Mouse (Mus musculus): ENCODE results near the gene Gstm7. TPM values are rescaled to one million over a fixed set of nuclear protein-coding genes. Genes with fewer than 3 reads are reported as not detected.
A peak's percentile ranks its signal among the peaks of the same experiment; 100 is the strongest.
"Not testable (repeated sequence)": the region's sequence is repeated elsewhere in the genome, so short reads cannot be mapped to it uniquely, and the experiment has no call there.

Gstm7 gene
- total and polyA plus RNA-seq, 2 experiments from 2014 or later: 36.4 to 38.3 TPM

DNA sequence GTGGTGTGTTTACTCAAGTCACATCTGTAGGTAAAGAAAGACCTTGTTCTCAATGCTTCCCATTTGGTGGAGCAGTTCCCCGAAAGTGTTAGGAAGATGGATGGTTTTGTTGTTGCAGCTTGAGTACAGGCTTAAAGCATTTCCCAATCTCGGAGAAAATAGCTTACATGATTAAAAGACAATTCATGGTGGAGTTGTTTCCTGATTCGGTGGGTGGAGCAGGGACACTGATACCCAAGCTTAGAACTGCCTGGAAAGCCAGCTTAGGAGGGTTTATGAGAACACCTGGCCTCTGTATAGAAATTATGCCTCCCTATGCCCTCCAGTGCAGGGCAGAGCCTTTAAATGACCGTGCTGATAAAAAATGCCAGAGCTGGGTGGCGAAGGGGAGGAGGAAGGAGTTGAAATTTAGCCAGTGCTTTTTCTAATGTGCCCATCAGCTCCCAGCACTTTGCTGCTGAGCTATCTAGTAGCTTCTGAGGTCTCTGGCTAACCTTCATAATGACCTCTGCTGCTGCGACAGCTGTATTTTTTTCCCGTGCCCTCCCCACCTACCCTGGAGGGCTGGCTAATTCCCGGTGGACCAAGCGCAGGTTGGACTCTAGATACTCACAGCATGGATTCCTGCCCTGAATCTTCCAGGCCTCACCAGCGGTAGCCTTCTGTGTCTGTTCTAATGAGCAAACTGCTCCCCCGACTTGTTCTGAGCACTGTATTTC, 30.5 kb downstream of the Gstm7 start:
- no peak overlapping the region for H3K4me2 ChIP-seq (ENCODE audit: low read depth, low read length, poor library complexity, severe bottlenecking)
- no peak overlapping the region for H3K9ac ChIP-seq (replicated peaks; ENCODE audit: low read length, poor library complexity, severe bottlenecking)
- no peaks in the 10 kb centered on the region for H3K9me3 ChIP-seq (ENCODE audit: low read length)
- H3K36me3 ChIP-seq (ENCODE audit: insufficient read depth, low read length): 0 out of 2 replicates have a peak, but pooled peaks cover 8% of the 10 kb centered on the region
- H3K4me1 ChIP-seq (ENCODE audit: insufficient read depth, low read length): no peaks in the 10 kb centered on the region
- H3K4me3 ChIP-seq (ENCODE audit: low read depth, low read length): no peak overlapping the region
- no peaks in the 10 kb centered on the region for H3K27me3 ChIP-seq (ENCODE audit: insufficient read depth, low read length)
- DNase-seq (ENCODE audit: low spot score): no peak
- ATAC-seq (ENCODE audit: low FRiP score): no peak
- TF ChIP-seq CTCF (IDR thresholded peaks at IDR 0.05): no peak
- WGBS: 74% methylated on average over 11 of the region's 11 CpGs
- H3K27ac ChIP-seq (ENCODE audit: low read depth, low read length): no peak overlapping the region

DNA sequence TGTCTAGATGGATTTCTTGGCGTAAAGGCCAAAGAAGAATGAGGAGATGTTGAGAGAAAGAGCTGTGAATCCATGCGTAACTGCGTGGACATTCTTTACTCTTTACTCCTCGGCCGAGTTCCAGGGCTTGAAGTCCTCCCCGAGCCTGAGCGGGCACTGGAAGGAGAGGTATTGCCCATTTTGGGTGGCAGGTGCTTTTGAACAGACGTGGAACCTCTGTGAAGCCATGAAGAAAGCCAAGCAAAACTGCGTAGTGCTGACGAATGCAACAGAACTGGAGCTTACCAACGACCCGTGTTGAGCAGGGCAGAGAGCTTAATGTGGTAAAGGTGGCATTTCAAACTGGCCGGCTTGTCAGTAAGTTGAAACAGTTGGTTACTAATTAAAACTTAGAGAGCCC, 32.9 kb downstream of the Gstm7 start:
- 0 out of 2 replicates have a peak, but pooled peaks cover 8% of the 10 kb centered on the region for H3K36me3 ChIP-seq (ENCODE audit: insufficient read depth, low read length)
- no peak for TF ChIP-seq CTCF (IDR thresholded peaks at IDR 0.05)
- no peak overlapping the region for H3K4me2 ChIP-seq (ENCODE audit: low read depth, low read length, poor library complexity, severe bottlenecking)
- WGBS: 92% methylated on average over 13 of the region's 13 CpGs
- DNase-seq (ENCODE audit: low spot score) (no peak), ATAC-seq (ENCODE audit: low FRiP score) (no peak)
- H3K27ac ChIP-seq (ENCODE audit: low read depth, low read length): no peak overlapping the region
- H3K4me3 ChIP-seq (ENCODE audit: low read depth, low read length): no peak overlapping the region
- H3K9me3 ChIP-seq (ENCODE audit: low read length): no peaks in the 10 kb centered on the region
- peaks cover 2% of the 10 kb centered on the region; the same call in 1 of the 2 replicates for H3K4me1 ChIP-seq (ENCODE audit: insufficient read depth, low read length)
- no peak overlapping the region for H3K9ac ChIP-seq (replicated peaks; ENCODE audit: low read length, poor library complexity, severe bottlenecking)
- no peaks in the 10 kb centered on the region for H3K27me3 ChIP-seq (ENCODE audit: insufficient read depth, low read length)

DNA sequence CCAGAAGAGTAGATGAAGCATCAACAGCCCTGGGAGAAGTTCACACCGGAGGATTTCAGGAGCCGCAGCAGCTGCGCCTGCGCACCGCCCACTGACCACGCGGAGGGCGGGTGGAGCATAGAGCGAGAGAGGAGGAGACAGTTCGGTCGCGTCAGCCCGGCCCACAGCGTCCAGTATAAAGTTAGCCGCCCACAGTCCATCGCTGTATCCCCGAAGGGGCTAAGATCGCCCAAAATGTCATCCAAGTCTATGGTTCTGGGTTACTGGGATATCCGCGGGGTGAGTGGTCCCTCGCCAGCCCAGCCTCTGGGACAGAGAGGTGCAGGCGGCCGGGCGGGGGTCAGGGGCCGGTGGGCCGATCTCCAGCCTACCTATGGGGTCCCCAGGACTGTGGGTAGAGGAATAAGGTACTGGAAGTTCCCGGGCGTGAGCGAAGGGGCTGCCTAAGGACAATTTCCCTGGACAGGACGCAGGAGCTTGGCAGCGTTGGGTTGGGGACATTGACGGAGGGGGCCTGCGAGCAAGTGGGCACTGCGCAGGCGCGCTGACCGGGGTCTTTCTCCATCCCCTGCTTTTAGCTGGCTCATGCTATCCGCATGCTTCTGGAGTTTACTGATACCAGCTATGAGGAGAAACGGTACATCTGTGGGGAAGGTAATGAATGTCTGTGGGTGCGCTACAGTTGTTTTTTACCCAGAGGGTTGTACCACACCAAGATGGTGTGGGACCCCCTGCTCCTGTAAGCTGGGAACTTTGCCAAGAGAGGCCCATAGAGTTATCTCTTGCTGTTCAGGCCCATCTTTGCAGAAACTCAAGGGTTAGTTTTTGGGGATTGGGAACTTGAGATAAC, 35.7 kb downstream of the Gstm7 start, which contains the start of gene Gstm5:
TSS of gene Gstm5 (plus strand) at position 102 of the 850 bp plus-strand sequence.
- no peak for TF ChIP-seq CTCF (IDR thresholded peaks at IDR 0.05)
- Histone ChIP-seq H3K9ac (replicated peaks; ENCODE audit: low read length, poor library complexity, severe bottlenecking) (peak within 1 kb of the TSS; percentile 85), H3K4me2 (ENCODE audit: low read depth, low read length, poor library complexity, severe bottlenecking) (peak within 1 kb of the TSS; percentile 93), H3K27me3 (ENCODE audit: insufficient read depth, low read length) (no peaks in the 10 kb centered on the region), H3K36me3 (ENCODE audit: insufficient read depth, low read length) (0 out of 2 replicates have a peak, but pooled peaks cover 8% of the 10 kb centered on the region), H3K4me3 (ENCODE audit: low read depth, low read length) (peak within 1 kb of the TSS; percentile 79), H3K4me1 (ENCODE audit: insufficient read depth, low read length) (peaks cover 2% of the 10 kb centered on the region; the same call in 1 of the 2 replicates), H3K9me3 (ENCODE audit: low read length) (no peaks in the 10 kb centered on the region), H3K27ac (ENCODE audit: low read depth, low read length) (peak within 1 kb of the TSS; percentile 80)
- WGBS: 5% methylated on average over 40 of the region's 40 CpGs
- DNase-seq (ENCODE audit: low spot score) (peak; percentile 90), ATAC-seq (ENCODE audit: low FRiP score) (peak; percentile 95)

DNA sequence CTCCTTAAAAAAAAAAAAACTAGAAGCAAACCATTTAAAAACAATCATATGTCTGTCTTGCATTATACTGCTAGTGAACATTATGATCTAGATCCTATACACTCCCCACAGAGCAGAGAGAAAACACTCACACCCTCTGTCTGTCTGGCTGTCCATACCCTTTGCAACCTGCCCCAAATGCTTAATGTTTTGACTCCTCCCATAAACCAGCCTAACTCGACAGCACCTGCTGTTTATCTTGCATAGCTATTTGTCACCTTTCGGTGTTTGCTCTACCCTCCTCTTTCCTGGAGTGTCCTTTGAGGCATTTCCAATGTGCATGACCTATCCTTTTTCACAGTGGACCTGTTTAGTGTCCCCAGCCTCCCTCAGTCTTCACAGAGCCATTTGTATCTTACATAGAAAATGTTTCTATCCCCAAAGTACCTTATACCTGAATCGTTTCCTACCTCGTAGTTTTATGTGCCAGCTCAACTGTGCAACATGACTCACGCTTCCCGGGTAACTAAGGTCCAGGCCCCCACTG, 36.4 kb downstream of the Gstm7 start:
- 8% methylated on average over 6 of the region's 6 CpGs for WGBS
- no peaks in the 10 kb centered on the region for H3K9me3 ChIP-seq (ENCODE audit: low read length)
- no peaks in the 10 kb centered on the region for H3K27me3 ChIP-seq (ENCODE audit: insufficient read depth, low read length)
- H3K4me2 ChIP-seq (ENCODE audit: low read depth, low read length, poor library complexity, severe bottlenecking): peak overlapping the region; percentile 93
- H3K36me3 ChIP-seq (ENCODE audit: insufficient read depth, low read length): 0 out of 2 replicates have a peak, but pooled peaks cover 8% of the 10 kb centered on the region
- ATAC-seq (ENCODE audit: low FRiP score) (no peak), DNase-seq (ENCODE audit: low spot score) (no peak)
- H3K4me3 ChIP-seq (ENCODE audit: low read depth, low read length): peak overlapping the region; percentile 79
- H3K27ac ChIP-seq (ENCODE audit: low read depth, low read length): no peak overlapping the region
- peak overlapping the region; percentile 85 for H3K9ac ChIP-seq (replicated peaks; ENCODE audit: low read length, poor library complexity, severe bottlenecking)
- H3K4me1 ChIP-seq (ENCODE audit: insufficient read depth, low read length): peaks cover 2% of the 10 kb centered on the region; the same call in 1 of the 2 replicates
- no peak for TF ChIP-seq CTCF (IDR thresholded peaks at IDR 0.05)

DNA sequence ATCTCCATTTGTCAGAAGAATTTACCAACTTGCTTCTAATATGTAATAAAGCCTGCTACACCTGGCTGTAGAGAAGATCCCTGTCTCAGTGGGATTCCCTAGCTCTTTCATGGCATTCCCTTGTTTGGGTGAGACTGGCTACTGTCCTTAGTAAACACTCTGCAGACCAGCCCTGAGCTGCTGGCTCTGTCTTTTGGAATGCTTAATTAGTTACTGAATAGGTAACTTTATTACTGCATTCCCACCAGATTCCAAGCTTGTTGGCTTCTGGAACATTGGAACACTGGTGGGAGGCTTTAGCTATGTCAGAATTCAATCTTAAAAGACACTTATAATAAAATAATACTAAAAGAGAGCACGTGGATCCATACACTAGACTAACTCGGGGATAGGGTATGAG, 42.4 kb downstream of the Gstm7 start:
- H3K4me3 ChIP-seq (ENCODE audit: low read depth, low read length); H3K4me1 ChIP-seq (ENCODE audit: insufficient read depth, low read length); ATAC-seq (ENCODE audit: low FRiP score); H3K9ac ChIP-seq (replicated peaks; ENCODE audit: low read length, poor library complexity, severe bottlenecking); DNase-seq (ENCODE audit: low spot score); H3K27me3 ChIP-seq (ENCODE audit: insufficient read depth, low read length); H3K4me2 ChIP-seq (ENCODE audit: low read depth, low read length, poor library complexity, severe bottlenecking); H3K36me3 ChIP-seq (ENCODE audit: insufficient read depth, low read length); H3K27ac ChIP-seq (ENCODE audit: low read depth, low read length); H3K9me3 ChIP-seq (ENCODE audit: low read length): not testable (repeated sequence)
- 76% methylated on average over 2 of the region's 2 CpGs for WGBS

Data from midbrain, postnatal 0 days (tissue).